In genomic region chr2:79638924-79639323, GRCm38 (mm10) we compare ENCODE assay signal across 10 mouse cellular contexts. TPM values are rescaled to one million over a fixed set of nuclear protein-coding genes. Genes with fewer than 3 reads are reported as not detected.
DNase-seq lines count a peak whose midpoint lies in the region; ATAC-seq lines count a peak whose summit lies in the region.
"Had no signal": no experiment of that assay in that cellular context is flagged by ENCODE, and none has a peak within 500 bp of the region (broad histone marks: within the 10 kb centered on the region; RNA-seq: fewer than 3 reads in every experiment).

No protein-coding gene starts in this region.

- no peaks in the 10 kb centered on the region for H3K9me3 ChIP-seq in heart, embryonic 10.5 days
- H3K9me3 ChIP-seq in limb, embryonic 12.5 days: no peaks in the 10 kb centered on the region
- no peaks in the 10 kb centered on the region for H3K9me3 ChIP-seq in limb, embryonic 10.5 days (replicated peaks)
- no peaks in the 10 kb centered on the region for H3K9me3 ChIP-seq in hindbrain, embryonic 16.5 days (ENCODE audit: control insufficient read depth, low read length)
- no peaks in the 10 kb centered on the region for H3K9me3 ChIP-seq in neural tube, embryonic 13.5 days

- peaks cover 29% of the 10 kb centered on the region for H3K36me3 ChIP-seq in heart, embryonic 10.5 days
- peaks cover 18% of the 10 kb centered on the region for H3K36me3 ChIP-seq in limb, embryonic 12.5 days
- peaks cover 20% of the 10 kb centered on the region for H3K36me3 ChIP-seq in limb, embryonic 10.5 days
- peaks cover 4% of the 10 kb centered on the region; the same call in 1 of the 2 replicates for H3K36me3 ChIP-seq in hindbrain, embryonic 16.5 days (ENCODE audit: control insufficient read depth, insufficient read depth, low read length)
- H3K36me3 ChIP-seq in neural tube, embryonic 13.5 days: peaks cover 17% of the 10 kb centered on the region

- 71% methylated on average over 4 of the region's 4 CpGs for WGBS in heart, embryonic 10.5 days
- WGBS in limb, embryonic 12.5 days: 69% methylated on average over 4 of the region's 4 CpGs
- 74% methylated on average over 4 of the region's 4 CpGs for WGBS in limb, embryonic 10.5 days
- WGBS in hindbrain, embryonic 16.5 days: 54% methylated on average over 4 of the region's 4 CpGs
- WGBS in neural tube, embryonic 13.5 days: 35% methylated on average over 4 of the region's 4 CpGs

- no peak for ATAC-seq in limb, embryonic 12.5 days (ENCODE audit: insufficient number of reproducible peaks, insufficient read depth, low FRiP score, low TSS enrichment, low read depth)
- ATAC-seq in hindbrain, embryonic 16.5 days: no peak
- no peak for ATAC-seq in neural tube, embryonic 13.5 days (ENCODE audit: low read depth)

- no peak overlapping the region for H3K27ac ChIP-seq in heart, embryonic 10.5 days
- H3K27ac ChIP-seq in limb, embryonic 12.5 days: no peak overlapping the region
- no peak overlapping the region for H3K27ac ChIP-seq in limb, embryonic 10.5 days
- H3K27ac ChIP-seq in hindbrain, embryonic 16.5 days (ENCODE audit: low read depth, low read length): no peak overlapping the region
- H3K27ac ChIP-seq in neural tube, embryonic 13.5 days (replicated peaks): no peak overlapping the region
- H3K27ac ChIP-seq: liver, embryonic 14.5 days had no signal

- H3K4me2 ChIP-seq in limb, embryonic 12.5 days: peak overlapping the region; percentile 15
- peak overlapping the region; percentile 32 for H3K4me2 ChIP-seq in hindbrain, embryonic 16.5 days (ENCODE audit: low read length)
- peak overlapping the region; percentile 44 for H3K4me2 ChIP-seq in neural tube, embryonic 13.5 days

- H3K4me1 ChIP-seq in heart, embryonic 10.5 days: peaks cover 4% of the 10 kb centered on the region; the same call in 1 of the 2 replicates
- peaks cover 22% of the 10 kb centered on the region for H3K4me1 ChIP-seq in limb, embryonic 12.5 days (replicated peaks)
- peaks cover 17% of the 10 kb centered on the region for H3K4me1 ChIP-seq in limb, embryonic 10.5 days
- peaks cover 8% of the 10 kb centered on the region for H3K4me1 ChIP-seq in hindbrain, embryonic 16.5 days (ENCODE audit: control insufficient read depth, insufficient read depth, low read depth, low read length)
- peaks cover 27% of the 10 kb centered on the region for H3K4me1 ChIP-seq in neural tube, embryonic 13.5 days (replicated peaks)

- no peak for DNase-seq in heart, embryonic 10.5 days (ENCODE audit: low spot score)
- no peak for DNase-seq in heart, adult 11 months
- DNase-seq in limb, embryonic 10.5 days (ENCODE audit: low spot score): no peak
- DNase-seq in layer of hippocampus, adult 18-20 months (ENCODE audit: low spot score in 2 of 2): no peak
- DNase-seq in embryo, embryonic 10 days (ENCODE audit: low spot score): no peak
- DNase-seq: thymus, adult 18-20 months had no signal

- H3K27me3 ChIP-seq in heart, embryonic 10.5 days (ENCODE audit: insufficient read depth, poor library complexity, severe bottlenecking): no peaks in the 10 kb centered on the region
- H3K27me3 ChIP-seq in limb, embryonic 12.5 days: no peaks in the 10 kb centered on the region
- H3K27me3 ChIP-seq in limb, embryonic 10.5 days (ENCODE audit: low read depth, poor library complexity, severe bottlenecking): no peaks in the 10 kb centered on the region
- H3K27me3 ChIP-seq in hindbrain, embryonic 16.5 days (replicated peaks; ENCODE audit: control insufficient read depth, insufficient read depth, low read length): no peaks in the 10 kb centered on the region
- no peaks in the 10 kb centered on the region for H3K27me3 ChIP-seq in neural tube, embryonic 13.5 days

- H3K9ac ChIP-seq in limb, embryonic 12.5 days (replicated peaks): 0 out of 2 replicates have a peak overlapping the region, but pooled peaks have one; percentile 6
- no peak overlapping the region for H3K9ac ChIP-seq in hindbrain, embryonic 16.5 days (ENCODE audit: low read depth, low read length)
- 0 out of 2 replicates have a peak overlapping the region, but pooled peaks have one; percentile 49 for H3K9ac ChIP-seq in neural tube, embryonic 13.5 days
- H3K9ac ChIP-seq: liver, embryonic 14.5 days had no signal

- peak overlapping the region; percentile 3; the same call in 1 of the 2 replicates for H3K4me3 ChIP-seq in heart, embryonic 10.5 days
- H3K4me3 ChIP-seq in limb, embryonic 12.5 days (replicated peaks): no peak overlapping the region
- H3K4me3 ChIP-seq in limb, embryonic 10.5 days: no peak overlapping the region
- no peak overlapping the region for H3K4me3 ChIP-seq in hindbrain, embryonic 16.5 days (ENCODE audit: low read length)
- peak overlapping the region; percentile 12; the same call in 1 of the 2 replicates for H3K4me3 ChIP-seq in neural tube, embryonic 13.5 days

RNA-seq across cellular contexts. Expression of gene Itprid2, which starts 3.8 kb away (rescaled TPM):
- 6.5 and 7.4 TPM in 2 replicates for polyA plus RNA-seq in heart, embryonic 10.5 days (2016; fragmentation: Nextera tagmentation; extraction: Ambion mirVana)
- 7.8 and 7.9 TPM in 2 replicates for polyA plus RNA-seq in limb, embryonic 12.5 days (2016; fragmentation: Nextera tagmentation; extraction: Ambion mirVana)
- 4.4 and 5.6 TPM in 2 replicates for polyA plus RNA-seq in limb, embryonic 10.5 days (2016; fragmentation: Nextera tagmentation; extraction: Ambion mirVana)
- 5.0 and 5.5 TPM in 2 replicates for polyA plus RNA-seq in hindbrain, embryonic 16.5 days (2015; fragmentation: Nextera tagmentation; extraction: Ambion mirVana)
- polyA plus RNA-seq in neural tube, embryonic 13.5 days (2015; fragmentation: Nextera tagmentation; extraction: Ambion mirVana): 7.2 and 8.1 TPM in 2 replicates
- total RNA-seq in layer of hippocampus, adult 18-20 months (2021): 10 to 100 TPM; 41.9 to 44.6 TPM

Comparison
In these comparisons a context has a peak if more than half of its experiments do, and no peak if none do; other contexts are left out.
1. H3K4me3 ChIP-seq: peak in heart, embryonic 10.5 days (single experiment) and neural tube, embryonic 13.5 days (single experiment); none in limb, embryonic 12.5 days (single experiment), limb, embryonic 10.5 days (single experiment) and hindbrain, embryonic 16.5 days (single experiment).
2. Peak in every context shown above with its lines, with median percentiles within 50 percentile points of each other: H3K4me2 ChIP-seq.